ENCODE assay signal across 13 mouse cellular contexts in the genomic region with DNA sequence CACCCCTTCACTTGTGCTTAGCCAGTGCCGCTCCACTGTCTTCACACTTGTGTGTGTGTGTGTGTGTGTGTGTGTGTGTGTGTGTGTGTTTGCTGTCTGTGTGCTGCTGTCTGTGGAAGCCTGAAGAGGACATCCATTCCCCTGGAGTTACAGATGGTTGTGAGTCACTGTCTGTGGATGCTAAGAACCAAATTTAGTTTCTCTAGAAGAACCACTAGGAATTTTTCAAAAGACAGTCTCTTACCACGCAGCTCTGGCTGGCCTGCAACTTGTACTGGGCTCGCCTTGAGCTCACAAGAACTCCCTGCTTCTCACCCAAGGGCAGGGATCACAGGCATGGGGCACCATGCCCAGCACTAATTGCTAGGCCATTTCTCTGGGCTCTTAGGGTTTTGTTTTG. TPM values are rescaled to one million over a fixed set of nuclear protein-coding genes. Genes with fewer than 3 reads are reported as not detected.
DNase-seq lines count a peak whose midpoint lies in the region; ATAC-seq lines count a peak whose summit lies in the region.
"Had no signal": no experiment of that assay in that cellular context is flagged by ENCODE, and none has a peak within 500 bp of the region (broad histone marks: within the 10 kb centered on the region; RNA-seq: fewer than 3 reads in every experiment).

No protein-coding gene starts in this region.

- no peak overlapping the region for H3K4me3 ChIP-seq in heart, embryonic 12.5 days
- peak overlapping the region; percentile 56 for H3K4me3 ChIP-seq in megakaryocyte, embryonic 14.5 days (replicated peaks)

- H3K27ac ChIP-seq in heart, embryonic 12.5 days (ENCODE audit: poor library complexity, severe bottlenecking), result peak overlapping the region; percentile 6; the same call in 1 of the 2 replicates

- H3K9ac ChIP-seq in heart, embryonic 12.5 days, result no peak overlapping the region

- 89% methylated on average over 3 of the region's 3 CpGs for WGBS in heart, embryonic 12.5 days

- peaks cover 19% of the 10 kb centered on the region for H3K36me3 ChIP-seq in heart, embryonic 12.5 days
- H3K36me3 ChIP-seq in megakaryocyte, embryonic 14.5 days (replicated peaks; ENCODE audit: low read length), result peaks cover 53% of the 10 kb centered on the region

- no peak overlapping the region for H3K4me2 ChIP-seq in heart, embryonic 12.5 days

- no peak for ATAC-seq in heart, embryonic 12.5 days (ENCODE audit: insufficient number of reproducible peaks, low FRiP score)
- ATAC-seq in megakaryocyte, adult 5-6 weeks (ENCODE audit: poor library complexity, severe bottlenecking), result no peak
- ATAC-seq: inflammation-experienced regulatory T-cells, adult 6 months had no signal

- intact Hi-C loops in left cerebral cortex, postnatal 14 days (cut with DNase I), result no loop called here

- peaks cover 40% of the 10 kb centered on the region for H3K4me1 ChIP-seq in heart, embryonic 12.5 days (replicated peaks)
- H3K4me1 ChIP-seq in megakaryocyte, embryonic 14.5 days, result peaks cover 81% of the 10 kb centered on the region

- no peaks in the 10 kb centered on the region for H3K27me3 ChIP-seq in heart, embryonic 12.5 days (replicated peaks)
- no peaks in the 10 kb centered on the region for H3K27me3 ChIP-seq in megakaryocyte, embryonic 14.5 days (replicated peaks)

- DNase-seq in heart, postnatal 4 days, result no peak
- peak; percentile 68 to 79 for DNase-seq in left cerebral cortex, postnatal 14 days (ENCODE audit: low spot score in 2 of 2)
- peak; percentile 85 for DNase-seq in telencephalon, adult 2 months (ENCODE audit: low read depth, low spot score)
- DNase-seq in ovary, postnatal 10 days (ENCODE audit: low spot score), result no peak
- DNase-seq in urinary bladder, postnatal 10 days (ENCODE audit: low spot score), result no peak
- DNase-seq: adrenal gland, postnatal 14 days; cerebellum, adult 18-20 months; heart, postnatal 14 days; thymus, postnatal 4 days had no signal

- no peaks in the 10 kb centered on the region for H3K9me3 ChIP-seq in heart, embryonic 12.5 days (replicated peaks)
- H3K9me3 ChIP-seq in megakaryocyte, embryonic 14.5 days, result no peaks in the 10 kb centered on the region

RNA-seq across cellular contexts. Expression of a gene that starts 4.9 kb away (rescaled TPM):
- 94.1 and 95.2 TPM in 2 replicates for polyA plus RNA-seq in heart, embryonic 12.5 days (2016; fragmentation: Nextera tagmentation; extraction: Ambion mirVana)
- total RNA-seq in heart, postnatal 4 days (2021), result 10 to 100 TPM; 76.4 to 77.9 TPM
- polyA plus RNA-seq in megakaryocyte, embryonic 14.5 days (2012; ENCODE audit: insufficient read depth, low replicate concordance), result 56.4 and 77.6 TPM in 2 replicates
- total RNA-seq in megakaryocyte, adult 5-6 weeks (2015), result 20.5 and 20.7 TPM in 2 replicates
- total RNA-seq in megakaryocyte, adult 5-6 weeks (2017), result 6.8 and 9.3 TPM in 2 replicates
- 10 to 100 TPM; 90.2 to 93.2 TPM for total RNA-seq in left cerebral cortex, postnatal 14 days (2021)

RNA-seq across cellular contexts. Expression of a gene that starts 5.0 kb away (rescaled TPM):
- polyA plus RNA-seq in heart, embryonic 12.5 days (2016; fragmentation: Nextera tagmentation; extraction: Ambion mirVana), result 46.9 and 50.4 TPM in 2 replicates
- 10 to 100 TPM; 57.6 to 62.7 TPM for total RNA-seq in heart, postnatal 4 days (2021)
- polyA plus RNA-seq in megakaryocyte, embryonic 14.5 days (2012; ENCODE audit: insufficient read depth, low replicate concordance), result 5.7 and 17.6 TPM in 2 replicates
- 41.5 and 41.7 TPM in 2 replicates for total RNA-seq in megakaryocyte, adult 5-6 weeks (2015)
- 35.0 and 40.9 TPM in 2 replicates for total RNA-seq in megakaryocyte, adult 5-6 weeks (2017)
- total RNA-seq in left cerebral cortex, postnatal 14 days (2021), result 100 to 1,000 TPM; 105 to 107 TPM

Comparison
In these comparisons a context has a peak if more than half of its experiments do, and no peak if none do; other contexts are left out.
1. DNase-seq: peak in left cerebral cortex, postnatal 14 days (2 of 2) and telencephalon, adult 2 months (single experiment); none in heart, postnatal 4 days (single experiment), ovary, postnatal 10 days (single experiment) and urinary bladder, postnatal 10 days (single experiment).